Mouse (Mus musculus): ENCODE data around the gene Klhl25. TPM values are rescaled to one million over a fixed set of nuclear protein-coding genes. Genes with fewer than 3 reads are reported as not detected.
"Not testable (repeated sequence)": the region's sequence is repeated elsewhere in the genome, so short reads cannot be mapped to it uniquely, and the experiment has no call there.

Klhl25 gene
- polyA plus RNA-seq, 1 experiment from 2014 or later: 10.2 TPM

GRCm38 (mm10) chr7:75826360-75827103, 21.6 kb upstream of the Klhl25 start:
- 21% methylated on average over 3 of the region's 4 CpGs for WGBS
- 0 out of 2 replicates have a peak, but pooled peaks have one; percentile 16 for ATAC-seq

DNA sequence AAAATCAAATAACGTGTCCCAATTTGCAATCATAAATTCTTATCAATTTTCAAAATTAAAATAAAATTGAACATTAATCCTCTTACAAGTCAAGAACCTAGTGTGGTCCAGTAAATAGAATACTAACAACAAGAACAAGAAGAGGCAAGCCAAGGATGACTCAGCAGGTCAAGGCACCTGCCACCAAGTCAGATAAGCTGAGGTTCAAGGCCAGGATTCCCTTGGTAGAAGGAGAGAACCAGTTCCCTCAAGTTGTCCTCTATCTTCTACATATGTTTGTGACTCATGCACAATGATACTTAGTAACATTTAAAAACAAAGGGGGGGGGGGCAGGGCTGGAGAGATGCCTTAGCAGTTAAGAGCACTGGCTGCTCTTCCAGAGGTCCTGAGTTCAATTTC, 20.8 kb upstream of the Klhl25 start:
- Histone ChIP-seq H3K27me3 (replicated peaks) (no peaks in the 10 kb centered on the region), H3K27ac (no peak overlapping the region), H3K4me1 (replicated peaks) (0 out of 2 replicates have a peak, but pooled peaks cover 3% of the 10 kb centered on the region), H3K4me2 (replicated peaks) (no peak overlapping the region), H3K9ac (no peak overlapping the region), H3K4me3 (replicated peaks) (no peak overlapping the region), H3K9me3 (no peaks in the 10 kb centered on the region), H3K36me3 (no peaks in the 10 kb centered on the region)
- ATAC-seq: peak; percentile 16; the same call in 1 of the 2 replicates
- 81% methylated on average over 1 of the region's 1 CpGs for WGBS

More at GRCm38 (mm10) chr7:75826360-75827103, 21.6 kb upstream of the Klhl25 start:
- H3K36me3 ChIP-seq: no peaks in the 10 kb centered on the region
- no peaks in the 10 kb centered on the region for H3K9me3 ChIP-seq
- H3K4me1 ChIP-seq (replicated peaks): 0 out of 2 replicates have a peak, but pooled peaks cover 3% of the 10 kb centered on the region
- no peak overlapping the region for H3K27ac ChIP-seq
- no peak overlapping the region for H3K4me2 ChIP-seq (replicated peaks)
- H3K27me3 ChIP-seq (replicated peaks): no peaks in the 10 kb centered on the region
- H3K4me3 ChIP-seq (replicated peaks): no peak overlapping the region
- H3K9ac ChIP-seq: no peak overlapping the region

- peak; percentile 82 for ATAC-seq
- H3K9ac ChIP-seq: no peak overlapping the region
- H3K4me1 ChIP-seq (replicated peaks): 0 out of 2 replicates have a peak, but pooled peaks cover 3% of the 10 kb centered on the region
- no peaks in the 10 kb centered on the region for H3K27me3 ChIP-seq (replicated peaks)
- no peaks in the 10 kb centered on the region for H3K9me3 ChIP-seq
- WGBS: 23% methylated on average over 10 of the region's 10 CpGs
- no peak overlapping the region for H3K4me3 ChIP-seq (replicated peaks)
- no peak overlapping the region for H3K27ac ChIP-seq
- H3K4me2 ChIP-seq (replicated peaks): no peak overlapping the region
- H3K36me3 ChIP-seq: no peaks in the 10 kb centered on the region
Measured at GRCm38 (mm10) chr7:75827850-75828249, 20.3 kb upstream of the Klhl25 start.

GRCm38 (mm10) chr7:75828536-75828935, 19.6 kb upstream of the Klhl25 start:
- no peak overlapping the region for H3K4me2 ChIP-seq (replicated peaks)
- H3K9me3 ChIP-seq: no peaks in the 10 kb centered on the region
- H3K27ac ChIP-seq: no peak overlapping the region
- H3K9ac ChIP-seq: no peak overlapping the region
- no peaks in the 10 kb centered on the region for H3K27me3 ChIP-seq (replicated peaks)
- 87% methylated on average over 5 of the region's 5 CpGs for WGBS
- H3K4me1 ChIP-seq (replicated peaks): 0 out of 2 replicates have a peak, but pooled peaks cover 3% of the 10 kb centered on the region
- no peaks in the 10 kb centered on the region for H3K36me3 ChIP-seq
- no peak for ATAC-seq
- no peak overlapping the region for H3K4me3 ChIP-seq (replicated peaks)

- no peaks in the 10 kb centered on the region for H3K9me3 ChIP-seq
- H3K27ac ChIP-seq: no peak overlapping the region
- ATAC-seq: no peak
Measured at GRCm38 (mm10) chr7:75830251-75831060, 17.7 kb upstream of the Klhl25 start.

GRCm38 (mm10) chr7:75833960-75834359, 14.2 kb upstream of the Klhl25 start:
- WGBS: 78% methylated on average over 3 of the region's 4 CpGs

More at GRCm38 (mm10) chr7:75830251-75831060, 17.7 kb upstream of the Klhl25 start:
- Histone ChIP-seq H3K4me2 (replicated peaks) (no peak overlapping the region), H3K4me1 (replicated peaks) (0 out of 2 replicates have a peak, but pooled peaks cover 3% of the 10 kb centered on the region), H3K4me3 (replicated peaks) (no peak overlapping the region), H3K27me3 (replicated peaks) (no peaks in the 10 kb centered on the region), H3K36me3 (no peaks in the 10 kb centered on the region), H3K9ac (no peak overlapping the region)
- WGBS: 69% methylated on average over 6 of the region's 6 CpGs

GRCm38 (mm10) chr7:75834932-75835631, 13.0 kb upstream of the Klhl25 start:
- not testable (repeated sequence) for H3K36me3 ChIP-seq; H3K4me3 ChIP-seq (replicated peaks); H3K4me1 ChIP-seq (replicated peaks); H3K4me2 ChIP-seq (replicated peaks); H3K9ac ChIP-seq; H3K27ac ChIP-seq; H3K9me3 ChIP-seq; H3K27me3 ChIP-seq (replicated peaks)
- 34% methylated on average over 3 of the region's 6 CpGs for WGBS
- ATAC-seq: 0 out of 2 replicates have a peak, but pooled peaks have one; percentile 10

More at GRCm38 (mm10) chr7:75833960-75834359, 14.2 kb upstream of the Klhl25 start:
- not testable (repeated sequence) for H3K36me3 ChIP-seq; H3K4me3 ChIP-seq (replicated peaks); ATAC-seq; H3K4me1 ChIP-seq (replicated peaks); H3K9me3 ChIP-seq; H3K9ac ChIP-seq; H3K4me2 ChIP-seq (replicated peaks); H3K27ac ChIP-seq; H3K27me3 ChIP-seq (replicated peaks)

GRCm38 (mm10) chr7:75840071-75840470, 8.0 kb upstream of the Klhl25 start:
- Histone ChIP-seq H3K27ac (no peak overlapping the region), H3K4me2 (replicated peaks) (no peak overlapping the region), H3K27me3 (replicated peaks) (no peaks in the 10 kb centered on the region), H3K4me3 (replicated peaks) (no peak overlapping the region), H3K4me1 (replicated peaks) (no peaks in the 10 kb centered on the region), H3K9me3 (no peaks in the 10 kb centered on the region), H3K36me3 (no peaks in the 10 kb centered on the region), H3K9ac (no peak overlapping the region)
- WGBS: 81% methylated on average over 4 of the region's 4 CpGs
- no peak for ATAC-seq

GRCm38 (mm10) chr7:75842306-75842705, 5.8 kb upstream of the Klhl25 start:
- Histone ChIP-seq H3K36me3 (no peaks in the 10 kb centered on the region), H3K27ac (no peak overlapping the region), H3K4me3 (replicated peaks) (no peak overlapping the region), H3K9me3 (no peaks in the 10 kb centered on the region), H3K4me2 (replicated peaks) (no peak overlapping the region), H3K27me3 (replicated peaks) (no peaks in the 10 kb centered on the region), H3K9ac (no peak overlapping the region), H3K4me1 (replicated peaks) (no peaks in the 10 kb centered on the region)
- 88% methylated on average over 3 of the region's 3 CpGs for WGBS
- no peak for ATAC-seq

DNA sequence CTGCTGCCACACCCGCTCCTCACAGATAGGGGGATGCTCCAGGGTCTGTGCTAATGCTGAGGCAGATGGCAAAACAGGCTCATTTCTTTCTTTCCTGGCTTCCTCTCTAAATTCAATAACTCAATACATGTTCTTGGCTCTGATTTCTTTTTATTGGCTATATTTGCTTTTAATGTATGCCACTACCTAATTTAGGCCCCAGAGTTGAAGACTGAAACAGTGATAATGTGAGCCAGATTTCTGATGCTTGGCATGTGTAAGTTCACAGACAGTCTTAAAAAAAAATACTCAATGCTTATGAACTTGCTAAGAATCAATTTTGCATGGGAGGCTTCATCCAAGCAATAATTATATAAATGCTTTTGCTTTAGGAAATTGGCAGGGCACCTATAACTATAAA, 2.2 kb upstream of the Klhl25 start:
- Histone ChIP-seq H3K36me3 (no peaks in the 10 kb centered on the region), H3K4me1 (replicated peaks) (peaks cover 9% of the 10 kb centered on the region), H3K27me3 (replicated peaks) (no peaks in the 10 kb centered on the region), H3K9me3 (no peaks in the 10 kb centered on the region), H3K27ac (no peak overlapping the region), H3K9ac (no peak overlapping the region), H3K4me3 (replicated peaks) (no peak overlapping the region), H3K4me2 (replicated peaks) (no peak overlapping the region)
- ATAC-seq: no peak
- WGBS: 96% methylated on average over 1 of the region's 1 CpGs

DNA sequence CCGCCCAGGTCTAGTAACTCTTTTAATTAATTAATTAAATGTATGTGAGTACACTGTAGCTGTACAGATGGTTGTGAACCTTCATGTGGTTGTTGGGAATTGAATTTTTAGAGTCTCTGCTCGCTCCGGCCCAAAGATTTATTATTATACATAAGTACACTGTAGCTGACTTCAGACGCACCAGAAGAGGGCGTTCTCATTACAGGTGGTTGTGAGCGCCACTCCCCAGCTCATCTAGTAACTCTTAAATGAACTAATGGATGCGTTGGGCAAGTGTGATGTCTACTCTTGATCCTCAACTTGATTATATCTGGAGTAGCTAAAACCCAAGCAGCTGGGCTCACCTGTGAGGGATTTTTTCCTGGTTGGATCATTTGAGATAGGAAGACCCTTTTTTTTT, 1.2 kb upstream of the Klhl25 start:
- H3K4me1 ChIP-seq (replicated peaks): peaks cover 10% of the 10 kb centered on the region
- ATAC-seq: no peak
- 59% methylated on average over 7 of the region's 7 CpGs for WGBS
- H3K27ac ChIP-seq: no peak overlapping the region
- H3K36me3 ChIP-seq: no peaks in the 10 kb centered on the region
- no peak overlapping the region for H3K4me2 ChIP-seq (replicated peaks)
- H3K4me3 ChIP-seq (replicated peaks): no peak overlapping the region
- no peak overlapping the region for H3K9ac ChIP-seq
- no peaks in the 10 kb centered on the region for H3K9me3 ChIP-seq
- no peaks in the 10 kb centered on the region for H3K27me3 ChIP-seq (replicated peaks)

DNA sequence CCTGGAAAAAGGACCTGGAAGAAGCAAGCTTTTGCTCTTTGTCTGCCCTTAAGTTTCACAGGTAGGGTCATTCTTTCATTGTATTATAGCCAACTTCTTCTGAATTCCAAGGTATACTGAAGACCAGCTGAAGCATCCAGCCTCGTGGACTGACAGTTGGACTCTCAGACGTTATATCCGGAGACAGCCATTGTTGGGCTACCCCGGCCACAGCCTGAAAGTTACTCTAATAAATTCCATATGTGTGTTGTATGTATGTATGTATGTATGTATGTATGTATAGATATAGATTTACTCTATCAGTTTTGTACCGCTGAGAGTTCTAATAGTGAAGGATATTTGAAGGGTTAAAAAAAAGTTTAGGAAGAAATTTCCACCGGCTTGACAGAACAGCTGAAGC, 621 bp upstream of the Klhl25 start:
- peak overlapping the region; percentile 86 for H3K4me2 ChIP-seq (replicated peaks)
- H3K9me3 ChIP-seq: no peaks in the 10 kb centered on the region
- no peak for ATAC-seq
- 8% methylated on average over 6 of the region's 6 CpGs for WGBS
- H3K27me3 ChIP-seq (replicated peaks): no peaks in the 10 kb centered on the region
- H3K9ac ChIP-seq: peak overlapping the region; percentile 31
- no peaks in the 10 kb centered on the region for H3K36me3 ChIP-seq
- H3K27ac ChIP-seq: 0 out of 2 replicates have a peak overlapping the region, but pooled peaks have one; percentile 48
- H3K4me1 ChIP-seq (replicated peaks): peaks cover 15% of the 10 kb centered on the region
- peak overlapping the region; percentile 93 for H3K4me3 ChIP-seq (replicated peaks)

Data from intestine, embryonic 15.5 days (tissue).